Mouse (Mus musculus) monocyte, adult 5-6 weeks (primary cell): ENCODE measurements around the gene Sytl3. TPM values are rescaled to one million over a fixed set of nuclear protein-coding genes. Genes with fewer than 3 reads are reported as not detected.
"Not testable (repeated sequence)": the region's sequence is repeated elsewhere in the genome, so short reads cannot be mapped to it uniquely, and the experiment has no call there.

Experiments used
- ATAC-seq: fragments of 153-309, 156-312 bp; replicated peaks from 2 replicates; pipeline ENCODE4 v1.8.0; 2017; ENCODE audit warnings: mild to moderate bottlenecking; ENCODE audit not compliant: low TSS enrichment, insufficient number of reproducible peaks, severe bottlenecking, poor library complexity, low FRiP score
- total RNA-seq: library from RNA; stranded (forward); fragments of 200-1000, 200-491, 200-594 nt; gene quantifications from 3 replicates; pipeline ENCODE4 v1.2.3, GENCODE M21; 2017

Sytl3 gene
- total RNA-seq, 1 experiment from 2014 or later = 92.4 TPM

GRCm38 (mm10) chr17:6713944-6714343 is 55.1 kb downstream of the Sytl3 start:
- ATAC-seq = not testable (repeated sequence)

GRCm38 (mm10) chr17:6727996-6728610 is 69.2 kb downstream of the Sytl3 start:
- ATAC-seq = no peak

- no peak for ATAC-seq
These were observed 70.4 kb downstream of the Sytl3 start for GRCm38 (mm10) chr17:6729244-6729742.

- no peak for ATAC-seq
These were observed 72.2 kb downstream of the Sytl3 start for GRCm38 (mm10) chr17:6731132-6731531.

- no peak for ATAC-seq
These were observed 72.7 kb downstream of the Sytl3 start for GRCm38 (mm10) chr17:6731634-6732033.

- ATAC-seq = no peak
These were observed 73.8 kb downstream of the Sytl3 start for GRCm38 (mm10) chr17:6732665-6733064.

GRCm38 (mm10) chr17:6733322-6733875 is 74.5 kb downstream of the Sytl3 start:
- no peak for ATAC-seq

- no peak for ATAC-seq
These were observed 76.0 kb downstream of the Sytl3 start for GRCm38 (mm10) chr17:6734746-6735441.

GRCm38 (mm10) chr17:6736306-6737272 is 77.7 kb downstream of the Sytl3 start:
- ATAC-seq = no peak

- no peak for ATAC-seq
These were observed 78.5 kb downstream of the Sytl3 start for GRCm38 (mm10) chr17:6737273-6737997.

GRCm38 (mm10) chr17:6738836-6739235 is 79.9 kb downstream of the Sytl3 start:
- ATAC-seq = no peak

- ATAC-seq = no peak
These were observed 80.4 kb downstream of the Sytl3 start for GRCm38 (mm10) chr17:6739266-6739665.

GRCm38 (mm10) chr17:6739756-6740155 is 80.9 kb downstream of the Sytl3 start:
- ATAC-seq = no peak

- ATAC-seq = no peak
These were observed 81.7 kb downstream of the Sytl3 start for GRCm38 (mm10) chr17:6740331-6741170.

GRCm38 (mm10) chr17:6741271-6741670 is 82.4 kb downstream of the Sytl3 start:
- ATAC-seq = no peak

- ATAC-seq = peak; percentile 11
These were observed 83.5 kb downstream of the Sytl3 start for GRCm38 (mm10) chr17:6742083-6743038.
